ENCODE assay signal across 8 mouse cellular contexts in the genomic region with DNA sequence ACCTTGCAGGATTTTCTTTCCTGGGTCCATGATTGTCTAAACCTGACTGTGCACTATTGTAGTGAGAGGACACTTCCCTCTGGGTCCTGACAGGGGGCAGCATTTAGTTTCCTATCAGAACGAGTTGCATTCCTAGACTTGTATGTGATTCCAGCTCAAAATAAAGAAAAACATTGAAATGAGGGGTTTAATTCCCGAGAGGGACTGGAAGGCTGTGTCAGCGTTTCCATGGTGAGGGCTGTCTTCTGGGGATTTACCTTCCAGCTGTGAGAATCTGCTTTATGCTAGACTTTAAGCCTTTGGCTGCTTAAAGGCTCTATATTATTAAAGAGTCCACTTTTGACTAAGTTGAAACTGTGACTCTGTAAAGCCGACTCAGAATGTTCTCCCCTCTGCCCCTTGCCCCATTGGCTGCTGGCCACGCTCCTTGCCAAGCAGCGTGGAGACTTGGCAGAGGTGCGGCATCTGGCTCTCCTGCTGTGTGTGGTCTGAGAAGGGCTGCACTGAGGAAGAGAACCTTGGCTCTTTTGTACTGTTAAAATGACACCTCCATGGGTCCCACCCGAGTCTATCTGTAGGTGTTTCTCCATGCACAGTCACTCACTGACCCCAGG. TPM values are rescaled to one million over a fixed set of nuclear protein-coding genes. Genes with fewer than 3 reads are reported as not detected.
DNase-seq lines count a peak whose midpoint lies in the region; ATAC-seq and TF ChIP-seq lines count a peak whose summit lies in the region.

No protein-coding gene starts in this region.

- intact Hi-C loops in left cerebral cortex, postnatal 25 days (cut with DNase I), result loop anchor here (1.0 to 5.0 kb wide), 3 partner anchors 98 to 223 kb away; a partner anchor contains a TSS

- H3K36me3 ChIP-seq in forebrain, embryonic 16.5 days (ENCODE audit: control insufficient read depth, insufficient read depth), result no peaks in the 10 kb centered on the region
- H3K36me3 ChIP-seq in hindbrain, embryonic 11.5 days (ENCODE audit: control insufficient read depth, insufficient read depth, low read length), result no peaks in the 10 kb centered on the region
- H3K36me3 ChIP-seq in midbrain, postnatal 0 days (ENCODE audit: insufficient read depth, low read length), result no peaks in the 10 kb centered on the region

- H3K4me1 ChIP-seq in forebrain, embryonic 16.5 days (replicated peaks; ENCODE audit: control insufficient read depth, insufficient read depth, low read length), result peaks cover 5% of the 10 kb centered on the region
- H3K4me1 ChIP-seq in hindbrain, embryonic 11.5 days (replicated peaks; ENCODE audit: control insufficient read depth, insufficient read depth, low read length), result peaks cover 2% of the 10 kb centered on the region; the same call in 1 of the 2 replicates
- peaks cover 6% of the 10 kb centered on the region; the same call in 1 of the 2 replicates for H3K4me1 ChIP-seq in midbrain, postnatal 0 days (ENCODE audit: insufficient read depth, low read length)

- H3K27me3 ChIP-seq in forebrain, embryonic 16.5 days (replicated peaks; ENCODE audit: control insufficient read depth, insufficient read depth, low read length), result no peaks in the 10 kb centered on the region
- no peaks in the 10 kb centered on the region for H3K27me3 ChIP-seq in hindbrain, embryonic 11.5 days (ENCODE audit: control insufficient read depth, insufficient read depth, low read length)
- H3K27me3 ChIP-seq in midbrain, postnatal 0 days (ENCODE audit: insufficient read depth, low read length), result no peaks in the 10 kb centered on the region

- TF ChIP-seq CTCF in midbrain, postnatal 0 days (IDR thresholded peaks at IDR 0.05), result peak; percentile 91

- no peak overlapping the region for H3K9ac ChIP-seq in forebrain, embryonic 16.5 days (replicated peaks; ENCODE audit: low read depth, low read length)
- no peak overlapping the region for H3K9ac ChIP-seq in hindbrain, embryonic 11.5 days (ENCODE audit: low read depth, low read length)
- no peak overlapping the region for H3K9ac ChIP-seq in midbrain, postnatal 0 days (replicated peaks; ENCODE audit: low read length, poor library complexity, severe bottlenecking)

- H3K4me3 ChIP-seq in forebrain, embryonic 16.5 days (replicated peaks; ENCODE audit: low read length), result no peak overlapping the region
- H3K4me3 ChIP-seq in hindbrain, embryonic 11.5 days (ENCODE audit: low read depth, low read length), result no peak overlapping the region
- H3K4me3 ChIP-seq in midbrain, postnatal 0 days (ENCODE audit: low read depth, low read length), result no peak overlapping the region

- peak overlapping the region; percentile 14; the same call in 1 of the 2 replicates for H3K4me2 ChIP-seq in forebrain, embryonic 16.5 days (ENCODE audit: low read length)
- no peak overlapping the region for H3K4me2 ChIP-seq in hindbrain, embryonic 11.5 days (replicated peaks; ENCODE audit: low read depth, low read length)
- H3K4me2 ChIP-seq in midbrain, postnatal 0 days (ENCODE audit: low read depth, low read length, poor library complexity, severe bottlenecking), result peak overlapping the region; percentile 32

- WGBS in forebrain, embryonic 16.5 days, result 6% methylated on average over 8 of the region's 8 CpGs
- WGBS in hindbrain, embryonic 11.5 days, result 21% methylated on average over 8 of the region's 8 CpGs
- under 1% methylated on average over 8 of the region's 8 CpGs for WGBS in midbrain, postnatal 0 days

- peak; percentile 55 for DNase-seq in ovary, postnatal 14 days (ENCODE audit: low spot score)
- DNase-seq in ovary, postnatal 10 days (ENCODE audit: low spot score), result no peak
- DNase-seq in cerebellum, adult 18-20 months, result peak; percentile 83 to 86
- DNase-seq in hindbrain, embryonic 11.5 days (ENCODE audit: low spot score), result peak; percentile 72
- peak; percentile 62 to 79 for DNase-seq in left cerebral cortex, postnatal 25 days (ENCODE audit: low spot score in 2 of 2)
- DNase-seq in midbrain, postnatal 0 days (ENCODE audit: low spot score), result peak; percentile 94

- ATAC-seq in forebrain, embryonic 16.5 days, result peak; percentile 87
- 0 out of 2 replicates have a peak, but pooled peaks have one; percentile 54 for ATAC-seq in hindbrain, embryonic 11.5 days (ENCODE audit: low FRiP score)
- peak; percentile 80 for ATAC-seq in midbrain, postnatal 0 days (ENCODE audit: low FRiP score)
- no peak for ATAC-seq in activated CD4-positive, CD25-positive, alpha-beta regulatory T cell, adult 4 months

- peak overlapping the region; percentile 1; the same call in 1 of the 2 replicates for H3K27ac ChIP-seq in forebrain, embryonic 16.5 days (ENCODE audit: low read length)
- H3K27ac ChIP-seq in hindbrain, embryonic 11.5 days (ENCODE audit: low read depth, low read length), result no peak overlapping the region
- H3K27ac ChIP-seq in midbrain, postnatal 0 days (ENCODE audit: low read depth, low read length), result peak overlapping the region; percentile 47

- H3K9me3 ChIP-seq in forebrain, embryonic 16.5 days (ENCODE audit: control insufficient read depth, low read length), result no peaks in the 10 kb centered on the region
- no peaks in the 10 kb centered on the region for H3K9me3 ChIP-seq in hindbrain, embryonic 11.5 days (ENCODE audit: control insufficient read depth, low read length)
- H3K9me3 ChIP-seq in midbrain, postnatal 0 days (ENCODE audit: low read length), result no peaks in the 10 kb centered on the region

RNA-seq across cellular contexts. Expression of a gene that starts 22.0 kb away (rescaled TPM):
- polyA plus RNA-seq in forebrain, embryonic 16.5 days (2015; fragmentation: Nextera tagmentation; extraction: Ambion mirVana), result 28.3 and 32.5 TPM in 2 replicates
- polyA plus RNA-seq in hindbrain, embryonic 11.5 days (2014; fragmentation: Nextera tagmentation; extraction: Ambion mirVana), result 8.8 and 9.6 TPM in 2 replicates
- 10 to 100 TPM; 34.3 to 43.1 TPM for total RNA-seq in left cerebral cortex, postnatal 25 days (2021)
- 49.7 and 53.4 TPM in 2 replicates for total RNA-seq in midbrain, postnatal 0 days (2014; rRNA removed)
- 38.5 and 41.8 TPM in 2 replicates for polyA plus RNA-seq in midbrain, postnatal 0 days (2015; fragmentation: Nextera tagmentation; extraction: Ambion mirVana)
- not detected for polyA plus RNA-seq in activated CD4-positive, CD25-positive, alpha-beta regulatory T cell, adult 4 months (2017; shearing (Covaris generic))
